Mouse (Mus musculus) stomach, postnatal 0 days (tissue): ENCODE data around the gene Fbh1.

ENCODE experiments used
- CTCF ChIP-seq: IDR thresholded peaks from 2 replicates; pipeline ENCODE4 v1.5.1; 2016; ENCODE audit warnings: antibody characterized with exemption, low read depth, mild to moderate bottlenecking, moderate library complexity
- EP300 ChIP-seq: optimal IDR thresholded peaks from 2 replicates; pipeline ENCODE3; 2016; ENCODE audit warnings: antibody characterized with exemption

DNA sequence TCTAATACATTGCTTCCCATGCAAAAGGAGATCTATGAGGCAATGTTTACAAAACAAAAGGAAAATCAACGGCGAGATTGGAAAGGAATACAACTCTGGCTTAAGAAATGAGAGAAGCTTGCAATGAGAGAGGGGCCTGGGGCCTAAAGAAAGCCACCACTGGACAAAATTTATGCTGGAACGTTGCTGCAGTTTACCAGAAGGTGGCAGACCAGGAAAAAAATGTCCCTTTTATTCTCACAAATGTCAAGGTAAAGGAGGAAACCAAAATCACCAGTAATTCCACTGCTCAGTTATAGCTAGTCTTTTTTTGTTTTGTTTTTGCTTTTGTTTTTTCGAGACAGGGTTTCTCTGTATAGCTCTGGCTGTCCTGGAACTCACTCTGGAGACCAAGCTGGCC, 17.3 kb upstream of the Fbh1 start:
- TF ChIP-seq EP300 = no peak
- peak; percentile 45 for TF ChIP-seq CTCF
